Mouse (Mus musculus) small intestine, adult 2 months (tissue): ENCODE measurements around the gene Kpnb1. TPM values are rescaled to one million over a fixed set of nuclear protein-coding genes. Genes with fewer than 3 reads are reported as not detected.
A peak's percentile ranks its signal among the peaks of the same experiment; 100 is the strongest.

ENCODE experiments used
- H3K27ac ChIP-seq: fragments of 200-500 bp; 2 replicates; pipeline ENCODE4 v1.5.1; 2012; ENCODE audit warnings: low read depth, low read length, control low read depth, inconsistent platforms; ENCODE audit not compliant: insufficient read depth
- H3K27me3 ChIP-seq: fragments of 200-500 bp; 2 replicates; pipeline ENCODE4 v1.6.1; 2012; ENCODE audit warnings: mild to moderate bottlenecking, moderate library complexity, low read length, inconsistent platforms; ENCODE audit not compliant: control insufficient read depth, insufficient read depth
- H3K36me3 ChIP-seq: fragments of 200-500 bp; 2 replicates; pipeline ENCODE4 v1.6.1; 2012; ENCODE audit warnings: mild to moderate bottlenecking, low read length, control low read depth, inconsistent platforms; ENCODE audit not compliant: control insufficient read depth, insufficient read depth
- H3K4me1 ChIP-seq: fragments of 200-500 bp; 2 replicates; pipeline ENCODE4 v1.6.1; 2012; ENCODE audit warnings: low read length, inconsistent platforms, mixed read lengths; ENCODE audit not compliant: control insufficient read depth, insufficient read depth, insufficient read length
- H3K4me3 ChIP-seq: fragments of 200-500 bp; 2 replicates; pipeline ENCODE4 v1.5.1; 2012; ENCODE audit warnings: low read depth, mild to moderate bottlenecking, control low read depth, inconsistent platforms, low read length, moderate library complexity
- CTCF ChIP-seq: fragments of 200-500 bp; IDR thresholded peaks from 2 replicates; pipeline ENCODE4 v1.5.1; 2012; ENCODE audit warnings: low read depth, mild to moderate bottlenecking, control low read depth, inconsistent platforms, low read length, moderate library complexity, mixed read lengths; ENCODE audit not compliant: insufficient replicate concordance, insufficient read length; ENCODE audit errors: extremely low read depth
- POLR2A ChIP-seq: fragments of 200-500 bp; IDR thresholded peaks from 2 replicates; pipeline ENCODE4 v1.6.1; 2012; ENCODE audit warnings: low read depth, mild to moderate bottlenecking, control low read depth, inconsistent platforms, low read length, moderate library complexity
- WGBS: fragments of 180-500 bp; shearing (Covaris S2); methylation state at CpG from one replicate; pipeline ENCODE4 v1.1.7; 2018; 5-methylcytosine and 5-hydroxymethylcytosine counted together
- polyA plus RNA-seq: library from polyadenylated mRNA; depleted of rRNA; stranded (reverse); fragments of >200 nt; gene quantifications from 2 replicates; pipeline ENCODE4 v1.2.3, GENCODE M21; 2012

The Kpnb1 gene
- polyA plus RNA-seq, 1 experiment, result 13.5 TPM

GRCm38 (mm10) chr11:97143196-97143900 is 44.3 kb downstream of the Kpnb1 start:
- WGBS, result 87% methylated on average over 9 of the region's 9 CpGs
- Histone ChIP-seq H3K27ac (peak overlapping the region; percentile 68), H3K4me1 (peaks cover 10% of the 10 kb centered on the region), H3K36me3 (no peaks in the 10 kb centered on the region), H3K4me3 (no peak overlapping the region), H3K27me3 (peaks cover 13% of the 10 kb centered on the region)
- TF ChIP-seq CTCF (no peak), POLR2A (no peak)

DNA sequence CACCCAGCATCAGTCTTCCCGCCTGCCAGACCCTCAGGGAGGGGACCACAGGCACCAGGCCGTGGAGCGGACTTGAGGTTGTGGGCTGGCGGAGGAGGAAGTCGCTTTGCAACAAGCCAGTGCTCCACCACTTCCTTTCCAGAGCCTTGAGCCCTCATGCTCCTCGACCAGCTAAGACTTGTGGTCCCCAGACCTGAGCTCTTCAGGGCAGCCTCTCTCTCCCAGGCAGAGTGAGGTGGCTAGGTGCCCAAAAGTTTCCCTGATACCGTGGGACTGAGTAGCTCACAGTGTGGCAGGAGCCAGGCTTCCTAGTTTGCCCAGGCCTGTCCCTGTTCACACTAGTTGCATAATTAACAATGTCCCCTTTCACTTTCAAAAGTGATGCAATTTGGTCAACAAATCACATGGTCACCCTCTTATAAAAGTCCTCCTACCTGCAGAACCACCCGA is 45.5 kb downstream of the Kpnb1 start:
- Histone ChIP-seq H3K27me3 (peaks cover 14% of the 10 kb centered on the region), H3K4me3 (no peak overlapping the region), H3K36me3 (no peaks in the 10 kb centered on the region), H3K4me1 (peaks cover 10% of the 10 kb centered on the region), H3K27ac (peak overlapping the region; percentile 66)
- 49% methylated on average over 8 of the region's 8 CpGs for WGBS
- TF ChIP-seq POLR2A (no peak), CTCF (no peak)

DNA sequence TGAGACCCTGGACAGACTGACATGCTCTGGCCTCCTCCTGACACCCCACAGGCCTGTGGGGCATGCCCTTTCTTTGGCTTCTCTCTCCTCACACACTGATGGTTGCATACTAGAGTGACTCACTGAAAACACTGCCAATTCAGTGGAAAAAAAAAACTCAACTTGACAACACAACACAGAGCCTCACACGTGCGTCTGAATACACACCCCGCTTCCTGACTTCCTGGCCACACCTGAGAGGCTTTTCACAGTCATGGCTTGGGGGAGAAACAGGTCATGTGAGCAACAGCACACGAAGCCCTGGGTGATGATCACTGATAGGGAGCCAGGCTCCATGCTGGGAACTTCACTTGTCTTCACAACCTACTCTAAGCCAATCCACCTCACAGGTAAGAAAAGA is 46.9 kb downstream of the Kpnb1 start:
- WGBS, result 73% methylated on average over 4 of the region's 4 CpGs
- no peak overlapping the region for H3K4me3 ChIP-seq
- H3K36me3 ChIP-seq, result no peaks in the 10 kb centered on the region
- H3K4me1 ChIP-seq, result peaks cover 10% of the 10 kb centered on the region
- TF ChIP-seq POLR2A (no peak), CTCF (no peak)
- peaks cover 14% of the 10 kb centered on the region for H3K27me3 ChIP-seq
- no peak overlapping the region for H3K27ac ChIP-seq

DNA sequence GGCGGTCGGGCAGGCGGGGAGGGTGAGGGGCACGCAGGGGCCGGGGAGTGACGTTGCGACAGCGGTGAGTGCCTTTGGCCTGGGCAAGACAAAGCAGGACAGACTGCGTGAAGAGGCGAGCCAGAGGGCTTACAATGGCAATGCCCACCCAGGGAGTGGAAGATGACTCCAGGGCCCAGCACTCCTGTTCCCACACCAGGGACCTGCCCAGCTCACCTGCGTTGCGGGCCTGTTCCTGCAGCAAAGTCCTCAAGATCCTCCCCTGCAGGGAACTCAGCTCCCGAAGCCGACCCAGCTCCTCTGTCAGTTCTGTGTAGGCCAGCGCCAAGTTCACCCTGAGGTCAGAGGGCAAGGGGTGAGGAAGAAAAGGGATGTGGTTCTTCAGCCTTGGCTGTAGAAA is 48.4 kb downstream of the Kpnb1 start:
- Histone ChIP-seq H3K27me3 (peaks cover 14% of the 10 kb centered on the region), H3K4me1 (peaks cover 10% of the 10 kb centered on the region), H3K4me3 (peak overlapping the region; percentile 44), H3K36me3 (no peaks in the 10 kb centered on the region), H3K27ac (no peak overlapping the region)
- 47% methylated on average over 15 of the region's 15 CpGs for WGBS
- TF ChIP-seq CTCF (no peak), POLR2A (no peak)

DNA sequence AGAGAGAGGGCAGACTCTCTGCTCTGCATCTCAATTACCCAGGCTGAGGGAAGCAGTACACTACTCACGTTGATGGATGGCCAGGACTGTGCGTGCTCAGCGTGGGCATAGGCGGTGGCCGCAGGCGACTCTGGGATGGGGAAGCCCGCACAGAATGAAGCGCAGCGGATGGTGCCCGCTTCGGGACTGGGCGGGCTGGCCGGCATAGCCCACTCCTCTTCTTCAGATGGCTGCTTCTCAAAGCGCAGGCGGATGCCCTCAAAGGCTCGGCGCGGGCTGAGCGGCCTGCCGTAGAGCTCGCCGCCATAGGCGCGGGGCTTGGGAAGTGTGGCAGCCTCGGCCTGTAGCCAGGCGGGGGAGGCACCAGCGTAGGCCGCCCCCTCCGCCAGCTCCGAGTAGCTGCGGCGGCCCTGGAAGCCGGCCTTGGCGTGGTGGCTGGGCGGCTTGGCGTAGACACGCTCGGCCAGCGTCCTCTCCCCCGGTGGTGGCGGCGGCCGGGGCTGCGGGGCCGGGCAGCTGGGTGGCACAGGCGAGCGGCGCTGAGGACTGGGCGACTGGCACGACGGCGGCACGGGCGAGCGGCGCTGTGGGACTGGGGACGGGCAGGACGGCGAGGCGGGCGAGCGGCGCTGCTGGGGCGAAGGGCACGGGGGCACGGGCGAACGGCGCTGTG is 49.0 kb downstream of the Kpnb1 start:
- Histone ChIP-seq H3K4me1 (peaks cover 10% of the 10 kb centered on the region), H3K27me3 (peaks cover 14% of the 10 kb centered on the region), H3K27ac (no peak overlapping the region), H3K36me3 (no peaks in the 10 kb centered on the region), H3K4me3 (peak overlapping the region; percentile 44)
- TF ChIP-seq POLR2A (no peak), CTCF (no peak)
- 42% methylated on average over 69 of the region's 69 CpGs for WGBS

- no peak overlapping the region for H3K4me3 ChIP-seq
- H3K27ac ChIP-seq, result no peak overlapping the region
- H3K4me1 ChIP-seq, result no peaks in the 10 kb centered on the region
- no peak for TF ChIP-seq POLR2A
- TF ChIP-seq CTCF, result no peak
- no peaks in the 10 kb centered on the region for H3K36me3 ChIP-seq
- H3K27me3 ChIP-seq, result peaks cover 5% of the 10 kb centered on the region; the same call in 1 of the 2 replicates
- 44% methylated on average over 5 of the region's 5 CpGs for WGBS
Observed at GRCm38 (mm10) chr11:97133270-97133669, 54.4 kb downstream of the Kpnb1 start.

- Histone ChIP-seq H3K4me1 (peaks cover 3% of the 10 kb centered on the region), H3K36me3 (no peaks in the 10 kb centered on the region), H3K4me3 (no peak overlapping the region), H3K27me3 (peaks cover 5% of the 10 kb centered on the region; the same call in 1 of the 2 replicates), H3K27ac (no peak overlapping the region)
- 19% methylated on average over 6 of the region's 6 CpGs for WGBS
- TF ChIP-seq POLR2A (no peak), CTCF (no peak)
Observed at GRCm38 (mm10) chr11:97132185-97132584, 55.5 kb downstream of the Kpnb1 start.
